Mouse (Mus musculus) large intestine, adult 2 months (tissue): Measurements from ENCODE around the gene Paxbp1. TPM values are rescaled to one million over a fixed set of nuclear protein-coding genes. Genes with fewer than 3 reads are reported as not detected.
"Not testable (repeated sequence)": the region's sequence is repeated elsewhere in the genome, so short reads cannot be mapped to it uniquely, and the experiment has no call there.

Experiments
- DNase-seq: peaks from one replicate; pipeline ENCODE4 v3.0.0-alpha.2; 2012; ENCODE audit warnings: low read depth, low spot score
- WGBS: fragments of 180-500 bp; shearing (Covaris S2); methylation state at CpG from one replicate; pipeline ENCODE4 v1.1.7; 2018; 5-methylcytosine and 5-hydroxymethylcytosine counted together
- polyA plus RNA-seq: library from polyadenylated mRNA; depleted of rRNA; stranded (reverse); fragments of >200 nt; gene quantifications from 2 replicates; pipeline ENCODE4 v1.2.3, GENCODE M21; 2012; rRNA removed

Paxbp1 gene
- 10.1 and 20.8 TPM in 2 replicates for polyA plus RNA-seq

GRCm38 (mm10) chr16:91044270-91045182, at the start of gene Paxbp1:
Paxbp1 (minus strand) TSS chr16:91044543.
- peak; percentile 97 for DNase-seq
- WGBS, result 1% methylated on average over 68 of the region's 70 CpGs

DNA sequence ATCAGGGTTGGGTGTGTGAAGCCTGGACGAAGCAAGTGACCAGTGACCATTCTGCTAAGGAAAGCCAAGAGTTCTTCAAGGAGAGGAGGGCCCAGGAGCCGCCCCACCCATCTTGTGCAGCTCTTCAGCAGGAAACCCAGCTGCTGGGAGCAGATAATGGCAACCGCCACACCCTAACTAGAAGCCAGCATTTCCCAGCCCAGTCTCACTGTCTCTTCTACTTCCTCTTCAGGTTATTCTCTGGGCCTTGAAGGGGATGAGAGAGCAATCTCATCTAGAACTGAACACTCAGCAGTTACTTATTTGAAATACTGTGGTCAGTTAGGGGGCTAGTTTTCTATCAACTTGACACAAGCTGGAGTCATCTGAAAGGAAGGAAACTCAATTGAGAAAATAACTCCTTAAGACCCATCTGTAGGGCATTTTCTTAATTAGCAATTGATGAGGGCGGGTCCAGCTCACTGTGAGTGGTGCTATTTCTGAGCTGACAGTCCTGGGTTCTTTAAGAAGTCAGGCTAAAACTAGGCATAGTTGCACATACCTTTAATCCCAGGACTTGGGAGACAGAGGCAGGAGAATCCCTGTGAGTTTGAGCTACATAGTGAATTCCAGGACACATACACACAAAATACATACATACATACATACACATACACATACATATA, 42.4 kb upstream of the Paxbp1 start:
- DNase-seq, result no peak
- 38% methylated on average over 4 of the region's 4 CpGs for WGBS

- DNase-seq, result no peak
- WGBS, result 57% methylated on average over 17 of the region's 17 CpGs
Measured at GRCm38 (mm10) chr16:91085239-91085825, 41.0 kb upstream of the Paxbp1 start.

DNA sequence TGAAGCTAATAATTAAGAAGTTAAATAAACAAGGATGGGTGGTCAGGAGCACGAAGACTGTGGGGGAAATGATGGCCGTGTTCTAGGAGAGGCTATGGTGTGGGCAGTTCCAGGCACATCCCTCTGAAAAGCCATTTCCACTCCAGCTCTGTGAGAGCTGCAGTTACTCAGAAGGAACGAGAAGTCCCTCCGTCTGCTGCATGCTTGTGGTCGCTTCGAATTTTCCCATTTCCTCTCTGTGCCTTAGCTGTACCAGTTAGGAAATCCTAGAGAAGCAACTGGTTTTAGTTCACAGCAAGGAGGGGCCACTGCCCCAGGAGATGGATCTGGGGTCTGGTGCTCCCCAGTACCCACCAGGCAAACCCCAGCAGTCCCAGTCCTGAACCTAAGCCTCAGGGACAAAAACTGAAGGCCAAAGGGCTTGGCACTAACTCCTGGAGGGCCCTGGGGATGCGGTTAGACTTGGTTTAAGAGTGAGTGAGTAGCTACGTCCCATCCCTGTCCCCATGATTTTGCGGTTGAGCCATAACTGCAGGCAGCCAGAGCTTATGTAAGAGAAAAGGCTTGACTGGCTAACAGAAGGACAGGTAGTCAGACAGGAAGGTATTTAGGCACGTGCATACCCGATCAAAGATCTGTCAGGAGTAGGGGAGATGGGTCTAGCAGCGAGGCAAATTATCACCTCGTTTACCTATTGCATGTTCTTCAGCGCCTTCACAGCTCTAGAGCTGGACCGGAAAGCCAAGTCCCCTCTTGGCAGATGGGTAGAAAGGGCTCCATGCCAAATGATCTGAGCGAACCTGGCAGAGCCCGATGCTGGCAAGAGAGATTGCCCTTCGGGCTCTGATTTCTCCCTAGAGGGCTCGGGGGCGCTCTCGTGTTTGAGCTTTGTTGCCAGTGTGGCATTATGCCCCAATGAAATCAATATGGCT, 40.2 kb upstream of the Paxbp1 start:
- no peak for DNase-seq
- WGBS, result 72% methylated on average over 21 of the region's 21 CpGs

DNA sequence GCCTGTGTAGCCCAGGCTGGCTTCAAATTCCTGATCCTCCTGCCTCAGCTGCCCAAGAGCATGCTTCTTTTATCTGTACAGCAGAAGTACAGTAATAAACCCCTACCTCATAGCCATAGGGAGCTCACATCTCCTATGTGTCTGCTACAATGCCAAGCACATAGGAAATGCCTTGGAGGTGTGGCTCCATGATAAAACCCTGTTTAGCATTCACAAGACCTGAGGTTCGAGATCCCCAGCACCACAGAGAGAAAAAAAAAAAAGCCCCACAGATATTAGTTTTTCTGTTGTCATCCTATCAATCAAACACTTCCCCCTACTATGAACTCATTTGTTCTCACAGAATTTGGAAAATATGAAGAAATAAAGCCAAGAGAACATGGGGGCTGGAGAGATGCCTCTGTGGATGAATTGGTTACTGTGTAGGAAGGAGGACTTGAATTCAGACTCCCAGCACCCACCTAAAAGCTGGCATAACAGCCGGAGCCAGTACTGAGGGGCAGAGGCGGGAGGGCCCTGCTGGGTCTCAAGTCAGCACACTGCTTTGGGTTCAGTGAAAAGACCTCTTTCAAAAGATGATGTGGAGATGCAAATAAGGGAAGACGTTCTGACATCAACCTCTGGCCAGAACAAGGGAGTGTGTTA, 38.8 kb upstream of the Paxbp1 start:
- 63% methylated on average over 4 of the region's 4 CpGs for WGBS
- DNase-seq, result no peak

DNA sequence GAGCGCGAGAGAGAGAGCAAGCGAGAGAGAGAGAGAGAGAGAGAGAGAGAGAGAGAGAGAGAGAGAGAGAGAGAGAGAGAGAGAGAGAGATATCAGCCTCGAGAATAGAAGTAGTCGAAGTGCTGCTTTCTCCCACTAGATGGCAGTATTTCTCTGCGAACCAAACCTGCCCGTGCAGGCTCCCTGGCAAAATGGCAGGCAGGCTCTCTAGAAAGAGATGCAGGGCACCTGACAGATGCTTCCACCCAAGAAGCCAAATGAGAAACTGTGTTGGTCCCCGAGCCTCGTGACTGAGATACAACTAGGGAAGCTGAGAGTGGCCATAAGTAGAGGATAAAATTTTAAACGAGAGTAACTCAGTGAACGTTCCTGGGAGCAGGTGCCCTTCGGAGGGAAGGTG, 37.2 kb upstream of the Paxbp1 start:
- WGBS, result 22% methylated on average over 11 of the region's 12 CpGs
- DNase-seq, result peak; percentile 32

DNA sequence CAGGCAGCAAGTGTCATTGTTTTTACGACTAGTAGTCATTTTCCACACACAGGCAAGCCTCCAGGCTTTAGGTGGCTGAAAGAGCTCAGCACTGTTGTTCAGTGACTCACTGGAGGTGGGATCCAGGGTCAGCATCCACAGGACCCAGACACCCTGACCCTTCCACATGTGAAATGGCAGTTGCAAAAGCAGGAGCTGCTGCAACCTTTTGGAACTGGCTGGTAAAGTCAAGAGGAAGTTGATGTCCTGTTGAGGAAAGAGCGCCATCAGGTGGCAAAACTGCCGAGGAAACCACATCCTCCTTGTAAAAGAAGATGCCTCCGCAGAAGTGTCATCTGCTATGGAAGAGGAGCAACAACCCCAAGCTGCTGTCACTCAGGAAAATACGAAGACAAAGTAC, 31.8 kb upstream of the Paxbp1 start:
- DNase-seq, result no peak
- 51% methylated on average over 5 of the region's 5 CpGs for WGBS

DNA sequence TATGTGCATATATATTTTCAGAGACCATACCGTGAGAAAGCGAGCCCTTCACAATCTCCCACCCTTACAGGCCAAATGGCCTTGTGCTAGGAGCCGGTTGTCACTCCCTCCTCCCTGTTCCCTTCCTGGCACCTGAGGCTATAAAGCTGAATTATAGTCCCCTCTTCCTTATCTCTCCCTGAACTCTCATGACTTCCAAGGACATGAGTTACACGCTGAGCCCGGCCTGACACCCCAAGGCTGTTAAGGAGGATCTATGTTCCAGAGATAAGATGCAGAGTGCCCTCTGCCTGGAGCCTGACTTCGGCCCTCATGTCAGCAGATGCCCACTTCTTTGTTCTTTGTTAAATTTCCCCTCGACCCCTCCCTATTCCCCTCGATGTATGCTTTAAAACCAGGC, 31.1 kb upstream of the Paxbp1 start:
- DNase-seq, result not testable (repeated sequence)
- WGBS, result 58% methylated on average over 8 of the region's 8 CpGs

DNA sequence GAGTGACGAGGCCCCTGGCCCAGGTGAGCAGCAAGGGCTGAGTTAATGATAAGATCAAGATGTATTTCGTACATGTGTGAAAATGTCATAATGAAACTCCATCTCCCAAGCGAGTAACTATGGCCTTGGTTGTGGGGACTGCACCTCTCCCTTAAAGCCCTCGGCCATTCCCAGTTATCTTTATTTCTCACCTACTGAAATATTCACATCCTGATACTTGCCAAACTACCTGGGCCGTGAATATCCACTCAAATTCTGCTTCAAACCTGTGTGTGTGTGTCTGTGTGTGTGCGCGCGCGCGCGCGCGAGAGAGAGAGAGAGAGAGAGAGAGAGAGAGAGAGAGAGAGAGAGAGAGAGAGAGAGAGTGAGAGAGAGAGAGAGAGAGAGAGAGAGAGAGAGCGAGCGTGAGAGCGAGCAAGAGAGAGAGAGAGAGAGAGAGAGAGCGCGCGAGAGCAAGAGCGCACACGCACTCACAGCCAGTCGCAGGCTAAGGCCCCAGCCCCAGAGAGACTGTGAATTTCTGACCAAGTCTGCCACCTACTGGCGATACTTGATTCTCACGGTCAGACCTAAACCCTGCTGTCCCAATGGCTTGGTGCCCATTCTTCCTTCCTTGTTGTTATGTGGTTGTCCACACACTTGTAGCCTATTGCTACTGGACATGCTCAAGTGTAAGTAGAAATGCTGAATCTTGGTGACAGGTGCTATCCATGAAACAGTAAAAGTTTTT, 29.0 kb upstream of the Paxbp1 start:
- peak; percentile 92 for DNase-seq
- WGBS, result 37% methylated on average over 24 of the region's 24 CpGs

DNA sequence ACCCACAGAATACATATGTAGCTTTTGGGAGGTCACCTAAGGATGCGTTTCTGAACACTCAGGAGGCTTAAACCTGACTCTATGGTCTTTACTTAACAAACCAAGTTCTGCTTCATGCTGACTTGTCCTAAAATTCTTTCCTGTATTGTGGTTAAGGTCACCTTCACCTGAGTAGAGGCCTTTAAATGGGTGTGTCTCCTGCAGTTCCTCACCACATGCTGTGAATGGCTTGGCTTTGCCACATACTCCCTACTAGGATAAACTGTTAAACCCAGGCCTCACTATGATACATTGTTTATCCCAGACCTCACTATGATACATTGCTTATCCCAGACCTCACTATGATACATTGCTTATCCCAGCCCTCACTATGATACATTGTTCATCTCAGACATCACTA, 27.9 kb upstream of the Paxbp1 start:
- 100% methylated on average over 1 of the region's 1 CpGs for WGBS
- DNase-seq, result no peak

GRCm38 (mm10) chr16:91068969-91069368, 24.6 kb upstream of the Paxbp1 start:
- no peak for DNase-seq
- whole genome bisulfite sequencing, result 53% methylated on average over 12 of the region's 12 CpGs

DNA sequence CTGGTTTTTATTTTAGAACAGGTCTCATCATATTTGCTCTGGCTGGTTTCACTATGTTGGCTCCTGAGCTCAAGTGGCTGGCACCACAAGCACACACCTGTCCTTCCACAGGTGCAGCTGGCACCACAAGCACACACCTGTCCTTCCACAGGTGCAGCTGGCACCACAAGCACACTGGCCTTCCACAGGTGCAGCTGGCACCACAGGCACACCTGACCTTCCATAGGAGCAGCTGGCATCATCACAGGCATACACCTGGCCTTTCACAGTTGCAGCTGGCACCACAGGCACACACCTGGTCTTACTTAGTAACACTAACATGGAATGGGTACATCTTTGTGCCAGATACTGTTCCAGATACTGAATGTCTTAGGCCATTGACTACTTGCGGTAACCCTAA, 22.8 kb upstream of the Paxbp1 start:
- DNase-seq, result no peak
- WGBS, result 94% methylated on average over 1 of the region's 1 CpGs

DNA sequence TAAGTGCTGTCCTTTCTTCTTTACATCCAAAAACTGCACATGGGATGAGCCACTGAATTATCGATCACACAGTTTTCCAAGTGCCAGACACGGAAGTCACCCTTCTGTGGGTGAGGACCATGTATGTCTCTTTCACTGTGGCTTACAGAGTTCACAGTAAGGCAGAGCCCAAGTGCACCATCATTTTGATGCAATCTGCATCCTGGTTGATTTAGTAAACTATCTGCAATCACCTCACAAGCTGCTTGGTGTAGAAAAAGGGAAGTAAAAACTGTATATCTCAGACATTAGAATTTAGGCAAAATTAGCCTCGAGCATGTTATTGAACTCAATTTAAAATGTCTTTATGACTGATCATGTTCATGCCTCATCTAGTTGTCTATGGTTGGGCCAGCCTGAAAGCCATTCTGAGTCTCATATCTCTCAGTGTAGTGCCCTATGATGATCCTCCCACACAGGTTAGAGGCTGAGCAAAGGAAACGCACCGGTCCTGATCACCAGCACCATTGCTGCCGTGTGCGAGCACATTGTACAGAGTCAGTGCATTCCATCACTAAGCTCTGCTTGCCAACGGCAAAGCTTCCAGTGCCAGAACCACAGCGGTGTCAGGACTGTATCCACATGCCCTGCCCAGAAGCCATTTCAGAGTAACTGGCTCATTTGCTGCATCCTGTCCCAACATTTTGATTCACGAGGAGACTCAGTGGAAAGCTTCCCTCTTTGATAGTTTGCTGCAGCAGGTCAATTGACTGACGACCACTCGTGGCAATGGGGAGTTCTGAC, 20.4 kb upstream of the Paxbp1 start:
- 81% methylated on average over 12 of the region's 12 CpGs for WGBS
- DNase-seq, result no peak

GRCm38 (mm10) chr16:91063786-91064185, 19.4 kb upstream of the Paxbp1 start:
- 92% methylated on average over 10 of the region's 10 CpGs for WGBS
- DNase-seq, result no peak

DNA sequence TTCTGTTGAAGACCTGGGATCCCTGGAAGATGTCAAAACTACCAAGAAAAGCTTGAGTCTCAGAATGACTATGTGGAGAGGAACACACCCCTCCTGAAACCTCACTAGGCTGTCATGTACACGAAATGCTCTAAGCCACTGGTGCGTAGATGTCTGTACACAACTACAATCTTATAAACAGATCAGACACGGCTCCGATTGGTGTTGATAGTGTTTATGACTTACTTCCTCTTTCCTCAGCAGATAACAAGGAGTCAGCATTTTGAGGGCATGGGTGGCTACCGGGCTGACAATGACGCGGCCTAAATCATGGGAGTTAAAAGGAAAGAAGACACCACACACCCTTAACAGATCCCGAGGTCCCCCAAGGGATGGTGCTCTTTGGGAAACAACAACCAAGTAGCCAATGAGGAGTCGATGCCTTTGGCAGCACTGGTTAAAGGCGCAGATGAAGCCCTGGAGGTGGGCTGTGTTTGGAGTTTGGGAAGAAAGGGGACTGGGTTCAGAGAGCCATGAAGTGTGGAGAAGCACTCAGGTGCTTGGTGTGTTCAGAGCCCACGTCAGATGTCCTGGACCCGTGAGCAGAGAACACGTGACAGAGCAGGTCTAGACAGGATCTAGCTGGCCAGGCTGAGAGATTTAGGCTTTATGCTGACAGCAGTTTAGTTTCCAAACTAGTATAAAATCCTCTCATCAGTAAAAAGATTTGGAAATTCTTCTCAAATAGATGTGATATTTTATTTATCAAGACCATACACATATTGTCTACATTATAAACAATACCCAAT, 17.4 kb upstream of the Paxbp1 start:
- 37% methylated on average over 13 of the region's 13 CpGs for WGBS
- no peak for DNase-seq

DNA sequence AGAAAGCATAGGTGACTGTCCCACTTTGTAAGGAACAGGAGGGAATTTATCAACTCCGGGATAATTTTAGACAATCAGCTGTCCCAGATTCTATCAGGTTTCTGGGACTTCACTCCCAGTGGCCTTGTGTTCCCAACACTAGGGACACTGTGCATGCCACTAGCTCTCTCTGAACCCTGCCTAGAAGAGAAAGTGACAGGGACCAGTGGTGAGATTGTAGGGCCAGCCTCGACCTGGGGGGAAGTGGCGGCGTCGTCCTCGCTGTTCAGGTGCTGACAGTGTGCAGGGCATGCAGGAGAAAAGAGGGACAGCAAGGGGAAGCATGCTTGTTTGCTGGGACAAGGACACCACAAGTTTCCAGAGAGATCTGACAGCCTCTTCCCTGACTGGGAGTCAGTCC, 13.4 kb upstream of the Paxbp1 start:
- no peak for DNase-seq
- 79% methylated on average over 6 of the region's 6 CpGs for WGBS

DNA sequence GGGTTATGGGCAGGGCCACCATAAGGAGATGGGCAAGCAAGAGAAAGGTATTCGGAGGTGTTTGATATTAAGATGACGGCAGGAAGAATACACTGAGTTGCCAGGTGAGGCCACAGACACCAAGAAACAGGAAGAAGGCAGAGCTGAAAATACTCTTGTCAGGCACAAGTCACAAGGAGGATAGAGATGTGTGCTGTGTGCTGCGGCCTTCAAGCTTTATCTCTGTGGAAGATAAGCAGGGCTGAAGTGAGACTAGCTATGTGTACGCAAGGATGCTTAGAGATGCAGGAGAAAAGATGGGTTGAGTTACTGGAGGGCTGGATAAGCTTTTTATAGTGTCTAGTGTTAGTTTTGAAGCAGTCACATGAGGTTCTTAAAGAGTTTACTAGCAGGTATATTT, 12.9 kb upstream of the Paxbp1 start:
- WGBS, result 62% methylated on average over 4 of the region's 4 CpGs
- no peak for DNase-seq
